Mouse (Mus musculus): ENCODE data around the gene Tanc1.

DNA sequence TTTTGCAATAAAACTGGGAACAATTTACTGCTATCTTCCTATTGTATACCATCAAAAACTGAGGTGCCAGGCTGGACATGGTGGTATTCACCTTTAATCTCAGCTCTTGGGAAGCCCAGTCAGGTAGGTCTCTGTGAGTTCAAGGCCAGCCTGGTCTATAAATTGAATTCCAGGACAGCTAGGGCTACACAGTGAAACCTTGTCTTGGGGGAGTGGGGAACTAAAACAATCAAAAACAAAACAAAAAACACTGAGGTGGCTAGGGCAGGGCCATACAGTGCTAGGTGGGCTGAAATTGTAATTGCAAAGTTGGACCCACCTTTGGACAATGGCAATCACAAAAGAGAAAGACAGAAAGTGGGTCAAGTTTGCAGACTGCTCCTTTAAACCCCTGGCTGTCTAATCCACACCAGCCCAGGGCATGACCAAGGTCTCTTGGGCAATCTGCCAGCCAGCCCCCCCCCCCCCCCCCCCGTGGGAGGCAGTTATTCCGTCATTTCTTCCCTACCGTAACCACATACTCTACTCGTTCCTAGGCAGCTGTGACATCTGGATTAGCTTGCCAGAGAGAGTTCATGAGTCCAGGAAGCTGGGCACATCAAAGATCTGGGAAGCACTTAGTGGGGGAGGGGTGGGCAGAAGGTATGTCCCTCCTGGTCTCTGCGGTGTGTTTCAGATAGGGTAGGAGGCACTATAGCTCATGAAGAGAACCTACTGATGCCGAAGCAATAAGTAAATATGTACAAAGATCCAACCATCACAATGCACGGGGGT, 12.3 kb upstream of the Tanc1 start:
- no peak for TF ChIP-seq CTCF (IDR thresholded peaks at IDR 0.05; ENCODE audit: low read depth, low read length)
- TF ChIP-seq GATA1 (IDR thresholded peaks at IDR 0.05; ENCODE audit: borderline replicate concordance, low read length), result no peak
- TF ChIP-seq TAL1 (conservative IDR thresholded peaks at IDR 0.05; ENCODE audit: low read depth, low read length), result no peak

All from G1E (cell line).